Mouse (Mus musculus) stomach, postnatal 0 days (tissue): ENCODE data around the gene Birc7. TPM values are rescaled to one million over a fixed set of nuclear protein-coding genes. Genes with fewer than 3 reads are reported as not detected.

Experiments
- ATAC-seq: fragments of 200-750 bp; cut with Nextera tagmentation; 2 replicates; pipeline ENCODE4 v1.8.0; 2017; ENCODE audit not compliant: low FRiP score, low TSS enrichment
- DNase-seq: peaks from one replicate; pipeline ENCODE4 v3.0.0-alpha.2; 2016; ENCODE audit warnings: low spot score
- H3K27ac ChIP-seq: fragments of 300-500 bp; sonication (generic); replicated peaks from 2 replicates; pipeline ENCODE4 v1.5.1; 2014; ENCODE audit warnings: mild to moderate bottlenecking, control low read depth
- H3K27me3 ChIP-seq: fragments of 300-500 bp; sonication (generic); 2 replicates; pipeline ENCODE4 v1.6.1; 2014; ENCODE audit warnings: low read length; ENCODE audit not compliant: control insufficient read depth, insufficient read depth
- H3K36me3 ChIP-seq: fragments of 300-500 bp; sonication (generic); 2 replicates; pipeline ENCODE4 v1.6.1; 2014; ENCODE audit warnings: low read length, mixed read lengths; ENCODE audit not compliant: control insufficient read depth, insufficient read depth
- H3K4me1 ChIP-seq: fragments of 300-500 bp; sonication (generic); replicated peaks from 2 replicates; pipeline ENCODE4 v1.6.1; 2014; ENCODE audit warnings: antibody characterized with exemption; ENCODE audit not compliant: control insufficient read depth, insufficient read depth
- H3K4me2 ChIP-seq: fragments of 300-500 bp; sonication (generic); replicated peaks from 2 replicates; pipeline ENCODE4 v1.6.1; 2014; ENCODE audit warnings: low read depth, mild to moderate bottlenecking, control low read depth, moderate library complexity
- H3K4me3 ChIP-seq: fragments of 300-500 bp; sonication (generic); 2 replicates; pipeline ENCODE4 v1.5.1; 2014; ENCODE audit warnings: low read depth, low read length, control low read depth
- H3K9ac ChIP-seq: fragments of 300-500 bp; sonication (generic); 2 replicates; pipeline ENCODE4 v1.6.1; 2014; ENCODE audit warnings: mild to moderate bottlenecking, low read length, control low read depth, mixed read lengths
- H3K9me3 ChIP-seq: fragments of 300-500 bp; sonication (generic); 2 replicates; pipeline ENCODE4 v1.6.1; 2016; ENCODE audit warnings: low read length; ENCODE audit not compliant: control insufficient read depth
- CTCF ChIP-seq: IDR thresholded peaks from 2 replicates; pipeline ENCODE4 v1.5.1; 2016; ENCODE audit warnings: antibody characterized with exemption, low read depth, mild to moderate bottlenecking, moderate library complexity
- EP300 ChIP-seq: optimal IDR thresholded peaks from 2 replicates; pipeline ENCODE3; 2016; ENCODE audit warnings: antibody characterized with exemption
- WGBS: fragments of 180-500 bp; shearing (Covaris S2); extraction: QIAGEN DNeasy Blood & Tissue Kit; methylation state at CpG from one replicate; pipeline ENCODE4 v1.1.7; 2014; 5-methylcytosine and 5-hydroxymethylcytosine counted together
- polyA plus RNA-seq: library from polyadenylated mRNA; unstranded; fragments of >200 nt; fragmentation: Nextera tagmentation; extraction: Ambion mirVana; gene quantifications from 2 replicates; pipeline ENCODE4 v1.2.1, GENCODE M21; 2015

The Birc7 gene
- polyA plus RNA-seq, 1 experiment from 2014 or later, result 0.06 TPM

DNA sequence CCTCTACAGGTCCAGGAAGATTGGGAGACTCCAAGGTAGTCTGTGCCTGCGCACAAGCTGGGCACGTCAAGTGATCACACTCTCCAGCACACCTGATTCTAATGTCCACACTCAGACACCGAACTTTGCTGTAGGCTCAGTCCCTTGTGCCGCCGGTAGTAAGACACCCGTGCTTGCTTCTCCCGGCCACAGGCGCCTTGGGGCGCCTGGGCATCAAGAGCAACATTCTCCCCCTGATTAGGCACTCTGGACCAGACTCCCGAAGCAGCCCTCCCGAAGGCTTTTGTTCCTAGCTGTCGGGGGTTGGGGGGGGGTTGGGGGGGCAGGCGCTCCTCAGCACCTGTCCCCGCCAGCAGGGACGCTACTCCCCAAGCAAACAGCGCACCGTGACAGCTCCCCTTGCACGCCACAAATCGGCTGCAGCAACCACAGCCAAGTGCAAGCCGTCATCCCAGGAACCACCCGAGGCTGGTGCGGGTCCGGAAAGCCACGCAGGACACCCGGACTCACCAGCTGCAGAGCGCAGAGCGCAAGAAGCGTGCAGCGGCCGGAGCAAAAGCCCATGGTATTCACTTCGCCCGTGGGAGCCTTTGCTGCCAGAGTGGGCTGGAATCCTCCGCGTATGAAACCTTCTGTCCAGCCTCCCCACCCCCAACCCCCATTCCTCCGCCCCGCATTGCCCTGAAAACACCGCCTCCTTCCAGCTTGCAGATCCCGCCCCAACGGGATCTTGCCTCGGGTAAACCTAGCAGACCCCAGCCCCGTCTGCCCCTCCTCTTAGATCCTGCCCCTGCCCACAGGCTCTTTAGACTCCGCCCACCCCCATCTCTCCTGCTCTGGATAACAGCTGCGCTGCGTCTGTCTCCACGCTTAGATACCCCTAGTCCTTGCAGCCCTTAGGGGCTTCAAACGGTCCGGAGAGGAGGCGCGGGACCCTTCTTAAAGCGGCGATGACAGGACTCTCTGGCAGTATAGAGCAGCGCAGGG is 25.5 kb downstream of the Birc7 start, which contains the start of gene Nkain4:
Nkain4 (minus strand) TSS at position 639 of the 987 bp plus-strand sequence.
- Histone ChIP-seq H3K9me3 (no peaks in the 10 kb centered on the region), H3K27ac (peak within 1 kb of the TSS; percentile 56)
- no peak for TF ChIP-seq EP300
- peak; percentile 60 for TF ChIP-seq CTCF

DNA sequence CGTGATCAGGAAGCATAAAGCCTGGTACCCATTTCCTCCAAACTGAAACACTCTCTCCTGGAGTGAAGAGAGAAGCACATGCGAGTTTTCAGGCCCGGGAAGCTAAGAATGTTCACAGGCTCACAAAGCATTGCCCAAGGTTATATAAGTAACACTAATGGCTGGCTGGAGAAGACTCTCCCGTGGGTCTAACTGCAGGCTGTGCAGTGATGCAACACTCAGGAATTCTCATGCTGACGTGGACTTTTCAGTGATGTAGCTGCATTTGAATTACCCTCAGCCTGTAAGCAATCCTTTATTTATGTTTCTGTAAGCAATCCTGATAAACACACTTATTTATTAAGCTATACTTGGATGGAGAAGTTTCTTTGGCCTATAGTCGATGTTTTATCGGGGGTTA is 30.8 kb downstream of the Birc7 start:
- H3K27ac ChIP-seq, result no peak overlapping the region

More for the DNA sequence above, 25.5 kb downstream of the Birc7 start, which contains the start of gene Nkain4:
- H3K36me3 ChIP-seq, result no peaks in the 10 kb centered on the region
- ATAC-seq, result peak; percentile 67
- peak within 1 kb of the TSS; percentile 82 for H3K4me2 ChIP-seq
- WGBS, result 1% methylated on average over 50 of the region's 52 CpGs
- peak within 1 kb of the TSS; percentile 59 for H3K9ac ChIP-seq
- DNase-seq, result peak; percentile 63
- H3K27me3 ChIP-seq, result no peaks in the 10 kb centered on the region
- H3K4me3 ChIP-seq, result peak within 1 kb of the TSS; percentile 51
- H3K4me1 ChIP-seq, result peaks cover 4% of the 10 kb centered on the region; the same call in 1 of the 2 replicates

DNA sequence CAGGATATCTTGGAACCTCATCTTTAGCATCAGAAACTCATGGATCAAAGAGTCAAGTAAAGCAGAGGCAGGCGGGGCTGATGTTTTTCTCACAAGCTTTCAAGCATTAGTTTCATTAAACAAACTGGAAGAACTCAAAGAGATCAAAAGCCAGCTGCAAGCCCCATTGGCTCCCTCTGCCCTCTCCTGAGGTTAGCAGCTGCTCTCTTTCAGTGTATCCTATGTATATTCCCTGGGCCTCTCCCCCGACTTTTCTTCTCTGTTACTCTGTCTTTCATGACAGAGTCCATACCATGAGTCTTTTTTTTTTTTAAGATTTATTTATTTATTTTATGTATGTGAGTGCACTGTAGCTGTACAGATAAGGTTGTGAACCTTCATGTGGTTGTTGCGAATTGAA is 31.4 kb downstream of the Birc7 start:
- Histone ChIP-seq H3K4me3 (no peak overlapping the region), H3K9me3 (no peaks in the 10 kb centered on the region), H3K4me1 (no peaks in the 10 kb centered on the region; the same call in 1 of the 2 replicates), H3K36me3 (no peaks in the 10 kb centered on the region), H3K4me2 (no peak overlapping the region), H3K27me3 (no peaks in the 10 kb centered on the region), H3K9ac (no peak overlapping the region), H3K27ac (no peak overlapping the region)
- WGBS, result 39% methylated on average over 3 of the region's 3 CpGs
- DNase-seq (no peak), ATAC-seq (no peak)
- TF ChIP-seq EP300, result no peak
- no peak for TF ChIP-seq CTCF

More for the DNA sequence above, 30.8 kb downstream of the Birc7 start:
- Histone ChIP-seq H3K27me3 (no peaks in the 10 kb centered on the region), H3K4me1 (peaks cover 4% of the 10 kb centered on the region; the same call in 1 of the 2 replicates), H3K36me3 (no peaks in the 10 kb centered on the region), H3K9ac (no peak overlapping the region), H3K4me3 (no peak overlapping the region), H3K9me3 (no peaks in the 10 kb centered on the region), H3K4me2 (no peak overlapping the region)
- TF ChIP-seq CTCF (no peak), EP300 (no peak)
- 51% methylated on average over 7 of the region's 7 CpGs for WGBS
- DNase-seq (no peak), ATAC-seq (no peak)

DNA sequence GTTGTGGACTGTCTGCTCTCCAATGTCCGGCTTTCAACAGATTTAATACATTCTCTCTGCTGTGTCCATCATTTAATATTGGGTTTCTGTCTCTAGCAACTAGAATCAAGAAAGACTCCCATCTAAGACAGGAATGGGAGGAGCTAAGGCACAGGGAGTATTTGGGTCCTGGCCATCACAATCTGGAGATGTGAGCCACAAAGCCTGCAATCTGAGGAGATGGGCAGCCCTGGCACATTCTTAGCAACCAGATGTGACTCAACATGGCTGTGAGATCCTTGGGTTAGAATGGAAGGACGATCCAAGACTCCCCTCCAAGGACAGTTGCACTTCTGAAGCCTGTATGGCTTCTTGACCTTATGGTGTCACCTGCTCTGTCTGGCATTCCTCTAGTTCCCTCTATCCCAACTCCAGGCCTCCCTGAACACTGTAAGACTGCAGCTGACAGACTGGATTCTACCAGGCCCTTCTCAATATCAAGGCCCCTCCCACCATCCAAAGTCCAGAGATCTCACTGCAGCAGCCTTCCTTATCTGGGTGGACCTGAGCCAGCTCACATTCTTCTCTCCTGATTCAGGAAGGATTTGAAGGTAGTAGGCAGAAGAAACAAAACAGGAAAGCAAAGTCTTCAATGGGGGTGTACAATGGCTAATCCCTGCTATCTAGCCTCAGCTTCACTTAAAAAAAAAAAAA is 33.9 kb downstream of the Birc7 start:
- 66% methylated on average over 2 of the region's 2 CpGs for WGBS
- H3K27me3 ChIP-seq, result no peaks in the 10 kb centered on the region
- no peak for TF ChIP-seq EP300
- no peak for TF ChIP-seq CTCF
- H3K9ac ChIP-seq, result no peak overlapping the region
- H3K4me1 ChIP-seq, result no peaks in the 10 kb centered on the region; the same call in 1 of the 2 replicates
- H3K4me3 ChIP-seq, result no peak overlapping the region
- H3K27ac ChIP-seq, result 0 out of 2 replicates have a peak overlapping the region, but pooled peaks have one; percentile 13
- H3K36me3 ChIP-seq, result no peaks in the 10 kb centered on the region
- peak; percentile 83 for DNase-seq
- H3K4me2 ChIP-seq, result no peak overlapping the region
- ATAC-seq, result peak; percentile 79
- no peaks in the 10 kb centered on the region for H3K9me3 ChIP-seq

DNA sequence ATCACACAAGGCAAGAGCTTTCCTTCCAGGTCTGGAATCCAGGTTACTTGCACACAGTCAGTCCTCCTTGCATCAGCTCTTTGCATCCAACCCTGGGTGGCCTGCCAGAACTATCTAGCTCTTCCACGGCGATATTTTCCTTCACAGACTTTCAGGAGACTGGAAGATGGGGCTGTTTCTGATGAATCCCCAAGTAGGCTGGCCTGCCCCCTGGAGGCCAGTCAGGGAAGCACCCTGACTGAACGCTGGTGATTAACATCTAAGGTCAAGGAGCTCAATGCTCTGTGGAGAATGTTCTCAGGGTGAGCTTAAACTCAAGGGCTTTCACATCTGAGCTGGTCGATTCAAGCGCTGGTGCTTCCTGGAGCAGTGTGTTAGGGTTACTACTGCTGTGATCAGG is 35.1 kb downstream of the Birc7 start:
- H3K9ac ChIP-seq, result no peak overlapping the region
- no peaks in the 10 kb centered on the region for H3K9me3 ChIP-seq
- TF ChIP-seq CTCF (peak; percentile 98), EP300 (no peak)
- DNase-seq, result peak; percentile 76
- H3K36me3 ChIP-seq, result no peaks in the 10 kb centered on the region
- peak overlapping the region; percentile 59 for H3K27ac ChIP-seq
- ATAC-seq, result no peak
- 4% methylated on average over 5 of the region's 5 CpGs for WGBS
- H3K27me3 ChIP-seq, result no peaks in the 10 kb centered on the region
- no peak overlapping the region for H3K4me3 ChIP-seq
- H3K4me1 ChIP-seq, result no peaks in the 10 kb centered on the region; the same call in 1 of the 2 replicates
- H3K4me2 ChIP-seq, result no peak overlapping the region
